Mouse (Mus musculus) kidney, postnatal 4 days (tissue): ENCODE measurements around the gene Rassf5.
"Not testable (repeated sequence)": the region's sequence is repeated elsewhere in the genome, so short reads cannot be mapped to it uniquely, and the experiment has no call there.

ENCODE experiments used
- DNase-seq, 2 experiments: peaks; one replicate each; pipeline ENCODE4 v3.0.0; 2021; ENCODE audit warnings: mixed read lengths in 2 of 2

The Rassf5 gene

DNA sequence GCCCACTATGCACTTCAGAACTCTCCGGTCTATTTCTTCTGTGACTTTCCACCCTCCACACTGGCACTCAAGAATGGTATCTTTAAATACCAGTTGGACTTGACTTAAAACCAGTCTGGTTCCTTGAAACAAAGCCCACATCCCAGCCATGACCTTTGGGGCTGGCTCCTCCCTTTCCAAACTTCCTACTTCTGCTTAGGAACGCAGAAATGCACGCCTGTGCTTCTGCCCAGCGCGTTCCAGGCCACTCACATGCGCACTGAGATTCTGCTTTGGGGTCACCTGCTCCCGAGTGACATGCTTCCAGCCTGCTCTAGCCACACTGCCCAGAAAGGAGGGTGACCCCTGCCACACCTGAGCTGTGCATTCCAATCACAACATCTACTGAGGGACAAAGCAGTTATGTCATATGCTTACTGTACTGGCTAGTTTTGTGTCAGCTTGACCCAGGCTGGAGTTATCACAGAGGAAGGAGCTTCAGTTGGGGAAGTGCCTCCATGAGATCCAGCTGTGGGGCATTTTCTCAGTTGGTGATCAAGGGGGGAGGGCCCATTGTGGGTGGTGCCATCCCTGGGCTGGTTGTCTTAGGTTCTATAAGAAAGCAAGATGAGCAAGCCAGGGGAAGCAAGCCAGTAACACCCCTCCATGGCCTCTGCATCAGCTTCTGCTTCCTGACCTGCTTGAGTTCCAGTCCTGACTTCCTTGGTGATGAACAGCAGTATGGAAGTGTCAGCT, 7.6 kb upstream of the Rassf5 start:
- not testable (repeated sequence) for DNase-seq

DNA sequence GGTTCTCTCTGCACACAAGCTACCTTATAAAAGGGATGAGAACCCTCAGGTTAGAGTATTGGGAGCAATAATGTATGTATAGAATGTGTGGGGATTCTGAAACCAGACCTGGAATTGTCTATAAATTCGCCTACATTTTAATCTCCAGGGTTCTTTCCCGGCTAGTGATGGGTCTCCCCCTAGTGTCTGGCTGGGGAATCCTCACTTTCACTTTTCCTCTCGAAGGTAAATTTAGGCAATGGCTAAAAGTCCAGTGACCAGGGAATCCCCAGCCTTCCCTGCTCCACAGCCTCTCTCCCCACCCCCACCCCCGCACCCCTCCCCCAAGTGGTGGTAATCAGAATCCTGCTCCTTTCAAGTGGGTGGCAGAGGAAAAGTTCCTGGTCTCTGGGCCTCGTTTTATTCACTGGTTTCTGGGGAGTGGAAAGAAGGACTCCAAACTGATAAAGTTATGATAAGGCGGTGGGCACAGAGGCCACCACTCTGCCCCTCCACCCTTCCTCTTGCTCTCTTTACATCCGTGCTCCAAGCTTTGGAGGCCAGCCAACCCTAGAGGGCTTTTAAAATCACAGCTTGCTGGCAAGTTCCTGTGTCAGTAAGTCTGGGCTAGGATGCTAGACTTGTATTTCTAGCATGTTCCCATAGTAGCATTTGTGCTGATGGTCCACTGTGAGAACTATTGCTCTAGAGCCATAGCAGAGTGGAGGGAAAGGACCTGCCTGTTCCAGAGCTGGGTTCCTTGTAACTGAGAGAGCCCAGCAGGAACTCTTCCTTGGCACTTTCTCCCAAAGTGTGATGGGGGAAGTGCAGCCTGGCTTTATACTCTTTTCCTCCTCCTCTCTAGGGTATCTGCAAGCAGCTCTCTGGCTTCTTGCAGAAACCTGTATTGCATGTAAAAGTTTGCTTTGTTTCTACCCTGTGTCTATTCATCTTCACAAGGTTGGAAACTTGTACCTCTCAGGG, 1.7 kb upstream of the Rassf5 start:
- peak; percentile 63 to 72 for DNase-seq

DNA sequence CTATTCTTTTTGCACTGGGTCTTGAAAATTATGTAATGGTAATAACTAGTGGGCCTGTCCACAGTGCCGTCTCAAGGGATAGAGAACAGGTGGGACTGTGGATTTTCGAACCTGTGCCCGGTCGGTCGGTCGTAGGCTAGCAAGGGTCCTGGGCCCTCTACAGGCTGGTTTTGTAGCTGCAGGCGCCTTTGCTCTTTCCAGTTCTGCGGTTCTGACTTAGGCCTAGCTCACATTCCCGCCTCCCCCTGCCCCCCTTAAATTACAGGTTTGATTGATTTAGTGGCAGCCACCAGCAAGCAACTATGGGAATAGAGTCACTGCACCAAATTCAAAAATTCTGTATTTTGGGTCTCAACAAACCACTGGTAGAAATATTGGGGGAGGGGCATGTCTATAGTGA, 868 bp upstream of the Rassf5 start:
- peak; percentile 72 to 79 for DNase-seq

- peak; percentile 44 to 63 for DNase-seq
Observed at GRCm38 (mm10) chr1:131244536-131245088, 446 bp downstream of the Rassf5 start.

DNA sequence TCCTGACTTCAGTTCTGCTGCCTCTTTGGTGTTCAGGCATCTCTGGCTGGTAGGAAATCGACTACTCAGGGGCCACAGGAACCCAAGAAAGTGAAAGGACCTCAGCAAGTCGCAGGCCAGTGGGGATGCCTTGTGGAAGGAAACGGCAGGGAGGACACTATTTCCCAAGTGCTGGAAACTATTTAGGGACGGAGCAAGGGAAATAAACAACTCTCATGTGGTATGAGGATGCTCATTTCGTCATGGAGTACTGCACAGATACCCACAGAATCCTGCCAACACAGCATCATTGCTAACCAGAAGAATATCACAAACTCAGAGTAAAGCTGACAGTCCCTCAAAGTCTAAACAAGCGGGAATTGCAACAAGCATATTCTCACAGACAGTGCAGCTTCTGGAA, 2.1 kb downstream of the Rassf5 start:
- DNase-seq, result no peak

DNA sequence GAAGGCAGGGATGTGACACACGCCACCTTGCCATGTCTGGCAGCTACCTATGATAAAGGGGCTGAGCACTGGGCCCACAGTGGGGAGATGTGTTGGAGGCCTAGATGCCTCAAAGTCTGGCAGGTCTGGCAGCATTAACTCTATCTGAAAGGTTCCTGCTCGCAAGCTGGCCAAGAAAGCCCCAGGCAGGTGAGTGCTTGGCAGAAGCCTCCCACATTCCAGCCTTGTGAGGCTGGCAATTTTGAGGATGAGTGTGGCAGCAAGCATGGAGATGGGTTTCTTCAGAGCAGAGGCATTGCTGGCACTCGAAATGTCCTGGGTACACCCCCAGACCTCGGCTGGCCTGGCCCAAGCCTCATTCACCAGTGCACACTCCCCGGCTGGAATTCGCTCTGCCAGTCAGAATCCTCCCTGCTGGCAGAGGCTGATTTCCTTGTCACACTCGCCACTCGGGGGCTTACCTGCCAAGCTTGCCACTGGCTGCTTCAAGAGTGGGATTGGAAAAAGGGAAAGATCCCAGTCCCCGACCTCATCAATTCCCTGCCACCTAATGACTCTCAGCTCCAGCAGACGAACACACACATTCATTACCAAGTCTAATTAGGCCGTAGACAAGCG, 5.4 kb downstream of the Rassf5 start:
- DNase-seq, result no peak

- peak; percentile 63 to 76 for DNase-seq
Observed at GRCm38 (mm10) chr1:131238931-131239381, 6.1 kb downstream of the Rassf5 start.

GRCm38 (mm10) chr1:131236077-131236476, 9.0 kb downstream of the Rassf5 start:
- DNase-seq, result no peak

GRCm38 (mm10) chr1:131233527-131233926, 11.5 kb downstream of the Rassf5 start:
- DNase-seq, result no peak

- DNase-seq, result no peak
Observed at GRCm38 (mm10) chr1:131228659-131229058, 16.4 kb downstream of the Rassf5 start.

DNA sequence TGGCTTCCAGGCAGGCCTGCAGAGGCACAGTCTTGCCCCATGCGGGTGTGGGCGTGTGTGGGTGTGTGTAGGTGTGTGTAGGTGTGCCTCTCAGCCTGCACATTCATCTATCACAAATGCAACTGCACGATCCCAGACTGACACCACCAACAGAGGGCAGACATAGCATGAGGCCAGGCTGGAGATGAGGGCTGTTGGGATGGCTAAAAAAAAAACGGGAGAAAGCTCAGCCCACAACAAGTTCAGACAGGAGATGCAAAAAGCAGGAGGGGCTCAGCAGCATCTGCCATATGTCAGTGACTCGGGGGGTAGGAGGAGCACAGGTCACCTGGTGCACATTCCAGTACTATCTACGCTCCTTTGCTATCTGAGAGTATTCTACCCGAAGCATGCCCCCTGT, 16.8 kb downstream of the Rassf5 start:
- DNase-seq, result no peak

- DNase-seq, result peak; percentile 50 to 72
Observed at GRCm38 (mm10) chr1:131224848-131225471, 20.1 kb downstream of the Rassf5 start.

DNA sequence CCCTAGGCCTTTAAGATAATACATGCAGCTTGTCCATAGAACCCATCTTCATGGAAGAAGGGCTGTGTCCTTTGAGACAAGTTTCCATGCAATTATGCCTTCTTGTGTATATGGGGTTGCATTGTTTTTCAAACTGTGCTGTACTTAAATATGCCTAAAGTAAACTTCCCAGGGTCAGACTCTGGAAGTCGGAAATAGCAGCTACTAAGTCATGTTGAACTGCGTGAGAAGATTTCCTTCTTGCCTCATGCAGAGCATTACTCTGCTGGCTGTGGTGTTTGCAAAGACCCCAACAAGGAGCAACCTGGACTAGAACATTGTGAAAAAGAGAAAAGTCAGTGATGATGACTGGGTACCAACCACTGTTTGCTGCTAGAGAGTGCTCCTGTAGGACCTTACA, 21.7 kb downstream of the Rassf5 start:
- no peak for DNase-seq

DNA sequence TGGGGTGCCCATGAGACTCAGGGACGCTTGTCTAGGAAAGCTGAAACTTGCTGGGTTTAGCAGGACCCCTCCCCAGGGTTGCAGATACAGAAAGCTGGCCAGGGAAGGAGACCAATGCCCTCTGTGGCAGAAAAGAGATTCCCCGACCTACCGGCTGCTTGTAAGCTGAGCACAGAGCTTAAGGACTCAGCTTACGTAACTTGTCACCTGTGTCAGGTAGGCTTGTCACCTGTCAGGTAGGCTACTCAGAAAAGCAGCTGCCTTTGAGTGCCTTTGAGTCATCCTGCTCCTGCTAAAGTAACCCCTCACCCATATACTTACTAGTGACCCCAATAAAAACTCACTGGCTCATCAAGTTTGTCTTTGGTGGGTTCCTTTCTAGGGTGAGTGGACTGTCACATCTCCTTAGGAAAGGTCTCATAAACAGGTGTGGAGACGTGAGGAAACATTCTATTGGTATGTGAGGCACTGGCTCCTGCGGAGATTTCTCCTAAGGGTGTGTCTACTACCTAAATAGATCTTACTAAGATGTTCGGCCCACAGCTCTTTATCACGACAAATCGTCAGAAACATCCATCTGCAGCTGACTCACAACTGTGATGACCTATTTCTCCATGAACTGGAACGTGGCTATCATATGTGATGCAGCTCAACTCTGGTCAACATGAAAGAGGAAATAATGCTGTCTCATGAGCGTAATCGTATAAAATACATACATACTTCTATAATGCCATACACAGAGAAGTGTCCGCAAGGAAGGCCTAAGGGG, 23.1 kb downstream of the Rassf5 start:
- DNase-seq, result no peak

- no peak for DNase-seq
Observed at GRCm38 (mm10) chr1:131218933-131219332, 26.1 kb downstream of the Rassf5 start.

DNA sequence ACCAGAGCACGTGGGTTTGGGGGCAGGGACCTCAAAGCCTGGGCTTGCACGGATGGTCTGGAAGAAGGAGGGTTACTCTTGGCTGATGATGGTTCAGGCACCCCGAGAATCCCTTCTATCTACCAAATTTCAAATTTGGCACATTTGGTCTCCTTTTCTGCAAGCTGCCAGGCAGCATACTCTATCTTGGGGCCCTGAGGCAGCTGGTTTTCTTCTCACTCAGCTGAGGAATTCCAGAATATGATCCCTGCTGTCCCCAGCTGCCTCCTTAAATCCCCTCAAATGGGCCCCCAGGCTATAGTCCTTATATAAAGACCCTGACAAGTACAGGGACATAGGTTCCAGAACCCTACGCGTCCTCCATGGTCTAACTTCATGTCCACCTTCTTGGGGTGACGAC, 31.7 kb downstream of the Rassf5 start:
- no peak for DNase-seq

DNA sequence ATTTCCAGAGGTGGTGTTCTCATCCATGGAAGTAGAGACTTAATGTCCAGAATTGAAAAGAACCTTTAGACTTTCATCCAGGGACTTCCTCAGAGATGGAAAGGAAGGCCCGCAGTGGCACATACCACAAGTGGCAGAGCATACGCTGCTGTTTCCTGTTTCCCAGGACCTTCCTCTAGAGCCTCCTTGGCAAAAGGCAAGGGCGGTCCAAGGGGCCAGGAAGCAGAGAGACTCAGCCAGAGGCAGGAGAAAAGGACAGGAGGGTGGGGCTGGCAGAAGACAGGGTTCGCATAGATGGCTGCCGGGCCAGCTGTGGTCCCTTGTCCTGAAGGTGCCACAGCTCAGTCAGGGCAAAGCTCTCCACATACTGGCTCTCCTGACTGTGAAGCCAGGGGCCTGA, 32.1 kb downstream of the Rassf5 start:
- no peak for DNase-seq

GRCm38 (mm10) chr1:131211655-131212054, 33.4 kb downstream of the Rassf5 start:
- DNase-seq, result no peak

- no peak for DNase-seq
Observed at GRCm38 (mm10) chr1:131209971-131210426, 35.1 kb downstream of the Rassf5 start.

DNA sequence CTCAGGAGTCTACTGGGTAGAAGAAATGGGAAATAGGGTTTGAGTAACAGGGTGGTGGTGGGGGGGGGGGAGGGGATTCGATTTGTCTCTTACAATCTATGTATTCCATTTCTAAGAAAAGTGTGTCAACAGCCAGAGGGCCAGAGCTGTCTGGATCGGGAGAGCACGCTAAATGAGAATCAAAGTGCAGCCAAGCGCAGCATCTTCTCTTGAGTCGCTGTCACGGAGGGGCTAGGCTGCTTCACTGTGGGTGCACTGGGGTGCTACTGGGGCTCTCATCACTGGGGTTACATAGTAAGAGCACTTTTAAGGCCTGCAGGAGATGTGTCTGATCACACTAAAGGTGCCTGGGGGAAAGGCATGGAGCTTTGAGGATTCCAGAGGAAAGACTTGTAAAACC, 36.3 kb downstream of the Rassf5 start:
- DNase-seq, result no peak

DNA sequence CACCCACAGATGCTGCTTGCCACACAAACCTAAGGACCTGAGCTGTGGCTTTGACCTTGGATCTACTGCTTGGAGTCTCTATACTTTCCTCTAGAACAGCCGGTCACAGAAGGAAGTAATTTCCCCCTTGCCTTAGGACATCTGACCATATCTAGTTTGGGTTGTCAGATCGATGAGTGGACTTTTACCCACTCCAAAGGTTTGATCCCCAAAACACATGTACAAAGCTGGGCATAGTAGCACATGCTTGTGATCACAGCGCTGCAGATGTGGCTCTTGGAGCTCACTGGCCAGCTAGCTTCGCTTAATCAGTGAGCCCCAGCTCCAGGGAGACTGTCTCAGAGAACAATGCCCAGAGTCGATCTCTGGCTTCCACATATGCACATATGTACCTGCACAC, 37.0 kb downstream of the Rassf5 start:
- no peak for DNase-seq

DNA sequence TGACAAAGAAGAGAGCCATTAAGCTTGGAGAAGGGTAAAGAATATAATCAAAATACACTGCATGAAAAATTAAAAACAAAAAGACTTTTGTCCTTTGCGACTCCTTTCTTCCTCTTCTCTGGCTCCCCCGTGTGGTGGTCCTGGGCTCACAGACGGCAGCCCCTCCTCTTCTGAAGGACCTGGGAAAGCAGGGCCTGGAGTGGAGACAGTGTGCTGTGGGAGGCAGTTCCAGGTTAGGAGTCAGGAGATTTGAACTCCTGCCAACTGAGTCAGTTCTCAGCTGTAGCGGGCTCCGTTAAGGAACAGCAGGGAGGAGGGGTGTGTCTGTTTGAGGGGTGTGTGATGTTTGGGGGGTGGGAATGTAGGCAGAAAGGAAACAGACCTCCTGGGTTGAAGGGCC, 37.5 kb downstream of the Rassf5 start:
- DNase-seq, result peak; percentile 90 to 91
